ENCODE assay signal across 14 mouse cellular contexts in the genomic region with DNA sequence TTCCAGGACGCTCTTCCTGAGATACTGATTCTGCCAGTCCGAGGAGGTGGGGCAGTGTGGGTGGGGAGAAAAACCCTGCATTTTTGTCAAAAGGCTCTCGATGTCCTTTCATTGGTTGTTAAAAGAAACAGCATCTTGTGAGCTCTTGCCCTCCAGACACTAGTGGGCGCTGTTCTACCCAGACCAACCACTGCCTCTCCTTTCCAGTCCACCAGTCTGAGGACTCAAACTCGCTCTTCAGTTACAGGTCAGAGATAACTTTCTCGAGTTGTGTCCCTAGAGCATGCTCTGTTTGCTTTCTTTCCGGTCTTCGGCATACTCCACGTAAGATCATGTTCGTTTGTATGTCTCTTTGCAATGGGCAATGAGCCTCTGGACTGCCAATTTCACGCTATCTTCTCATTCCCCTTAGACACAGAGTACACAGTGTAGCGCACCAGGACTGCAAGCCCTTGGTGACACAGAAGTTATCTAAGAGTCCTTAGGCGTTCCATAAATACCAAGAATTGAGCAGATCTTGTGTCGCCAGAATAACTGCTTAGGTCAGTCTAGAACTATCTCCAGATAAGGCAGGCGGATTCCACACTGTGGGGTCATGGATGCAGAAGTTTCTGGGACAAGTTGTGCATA.
DNase-seq lines count a peak whose midpoint lies in the region; ATAC-seq and TF ChIP-seq lines count a peak whose summit lies in the region.
"Had no signal": no experiment of that assay in that cellular context is flagged by ENCODE, and none has a peak within 500 bp of the region (broad histone marks: within the 10 kb centered on the region; RNA-seq: fewer than 3 reads in every experiment).

No protein-coding gene starts in this region.

- H3K4me1 ChIP-seq in forebrain, postnatal 0 days (ENCODE audit: insufficient read depth) = peaks cover 9% of the 10 kb centered on the region; the same call in 1 of the 2 replicates
- H3K4me1 ChIP-seq in forebrain, embryonic 16.5 days (replicated peaks; ENCODE audit: control insufficient read depth, insufficient read depth, low read length) = peaks cover 13% of the 10 kb centered on the region
- H3K4me1 ChIP-seq in liver, adult 2 months (ENCODE audit: control insufficient read depth, insufficient read depth, low read length) = peaks cover 6% of the 10 kb centered on the region; the same call in 1 of the 2 replicates
- no peaks in the 10 kb centered on the region for H3K4me1 ChIP-seq in liver, embryonic 12.5 days
- H3K4me1 ChIP-seq in CH12.LX (ENCODE audit: control insufficient read depth in 1 of 2, insufficient read depth in 2 of 2) = no peaks in the 10 kb centered on the region

- no peaks in the 10 kb centered on the region for H3K27me3 ChIP-seq in forebrain, postnatal 0 days (ENCODE audit: insufficient read depth, low read length)
- H3K27me3 ChIP-seq in forebrain, embryonic 16.5 days (replicated peaks; ENCODE audit: control insufficient read depth, insufficient read depth, low read length) = no peaks in the 10 kb centered on the region
- H3K27me3 ChIP-seq in liver, adult 2 months (ENCODE audit: control insufficient read depth, insufficient read depth, low read length) = no peaks in the 10 kb centered on the region
- H3K27me3 ChIP-seq in liver, embryonic 12.5 days (replicated peaks) = peaks cover under 1% of the 10 kb centered on the region; the same call in 1 of the 2 replicates
- H3K27me3 ChIP-seq in CH12.LX (replicated peaks) = no peaks in the 10 kb centered on the region
- H3K27me3 ChIP-seq: embryonic facial prominence, embryonic 13.5 days; midbrain, embryonic 12.5 days had no signal

- in situ Hi-C loops in CH12.LX (cut with MboI; ENCODE audit: low pct_ligation_motif_present, low pct_unique_long_range_greater_than_20kb, low sequenced_read_pairs) = no loop called here

- H3K4me2 ChIP-seq in forebrain, postnatal 0 days (ENCODE audit: low read depth) = no peak overlapping the region
- no peak overlapping the region for H3K4me2 ChIP-seq in forebrain, embryonic 16.5 days (ENCODE audit: low read length)
- H3K4me2 ChIP-seq in liver, embryonic 12.5 days = no peak overlapping the region
- H3K4me2 ChIP-seq in CH12.LX (ENCODE audit: insufficient read depth, low read depth, poor library complexity, severe bottlenecking) = no peak overlapping the region
- H3K4me2 ChIP-seq: embryonic facial prominence, embryonic 13.5 days; heart, embryonic 13.5 days; midbrain, embryonic 12.5 days had no signal

- H3K9me3 ChIP-seq in forebrain, postnatal 0 days (ENCODE audit: low read length) = no peaks in the 10 kb centered on the region
- H3K9me3 ChIP-seq in forebrain, embryonic 16.5 days (ENCODE audit: control insufficient read depth, low read length) = no peaks in the 10 kb centered on the region
- no peaks in the 10 kb centered on the region for H3K9me3 ChIP-seq in liver, embryonic 12.5 days (replicated peaks)
- no peaks in the 10 kb centered on the region for H3K9me3 ChIP-seq in CH12.LX (replicated peaks; ENCODE audit: low read length)
- H3K9me3 ChIP-seq: embryonic facial prominence, embryonic 13.5 days; heart, embryonic 13.5 days; midbrain, embryonic 12.5 days had no signal

- 86% methylated on average over 15 of the region's 15 CpGs for WGBS in forebrain, postnatal 0 days
- 86% methylated on average over 15 of the region's 15 CpGs for WGBS in forebrain, embryonic 16.5 days
- 82% methylated on average over 15 of the region's 15 CpGs for WGBS in liver, adult 2 months
- 62% methylated on average over 15 of the region's 15 CpGs for WGBS in liver, embryonic 12.5 days (ENCODE audit: insufficient replicate concordance)

- TF ChIP-seq EP300 in CH12.LX (IDR thresholded peaks at IDR 0.05; ENCODE audit: low read length) = no peak

- dilution Hi-C loops in CH12.LX (cut with MboI; ENCODE audit: extremely low pct_ligation_motif_present, extremely low pct_unique_long_range_greater_than_20kb, low sequenced_read_pairs) = no loop called here

- no peak overlapping the region for H3K9ac ChIP-seq in forebrain, postnatal 0 days
- no peak overlapping the region for H3K9ac ChIP-seq in forebrain, embryonic 16.5 days (replicated peaks; ENCODE audit: low read depth, low read length)
- no peak overlapping the region for H3K9ac ChIP-seq in liver, adult 2 months (ENCODE audit: low read depth, low read length)
- H3K9ac ChIP-seq in liver, embryonic 12.5 days = no peak overlapping the region
- H3K9ac ChIP-seq in CH12.LX (ENCODE audit: insufficient read depth, low read depth) = no peak overlapping the region
- H3K9ac ChIP-seq: embryonic facial prominence, embryonic 13.5 days; heart, embryonic 13.5 days; midbrain, embryonic 12.5 days had no signal

- intact Hi-C loops in heart, postnatal 10 days (cut with DNase I) = no loop called here

- H3K79me2 ChIP-seq in liver, adult 2 months (ENCODE audit: control insufficient read depth, insufficient read depth, low read length) = no peaks in the 10 kb centered on the region
- H3K79me2 ChIP-seq in CH12.LX (replicated peaks; ENCODE audit: control insufficient read depth, extremely low read depth, insufficient read depth, poor library complexity, severe bottlenecking) = no peaks in the 10 kb centered on the region

- ATAC-seq in forebrain, postnatal 0 days = no peak
- no peak for ATAC-seq in forebrain, embryonic 16.5 days
- ATAC-seq in liver, embryonic 12.5 days = no peak

- H3K4me3 ChIP-seq in forebrain, postnatal 0 days (ENCODE audit: low read depth, low read length) = no peak overlapping the region
- H3K4me3 ChIP-seq in forebrain, embryonic 16.5 days (replicated peaks; ENCODE audit: low read length) = no peak overlapping the region
- H3K4me3 ChIP-seq in liver, adult 2 months (ENCODE audit: insufficient read depth, low read depth, low read length) = no peak overlapping the region
- no peak overlapping the region for H3K4me3 ChIP-seq in liver, embryonic 12.5 days
- no peak overlapping the region for H3K4me3 ChIP-seq in CH12.LX (replicated peaks in 1 of 3; ENCODE audit: low read depth in 2 of 3, low read length in 2 of 3, poor library complexity in 1 of 3)
- H3K4me3 ChIP-seq: embryonic facial prominence, embryonic 13.5 days; heart, embryonic 13.5 days; midbrain, embryonic 12.5 days had no signal

- TF ChIP-seq POLR2A in liver, adult 2 months (IDR thresholded peaks at IDR 0.05; ENCODE audit: extremely low read depth, insufficient read depth, low read length) = no peak
- TF ChIP-seq POLR2A in CH12.LX (IDR thresholded peaks at IDR 0.05; ENCODE audit: low read depth, low read length) = no peak

- peak; percentile 23; the same call in 1 of the 2 replicates for TF ChIP-seq CTCF in forebrain, postnatal 0 days (IDR thresholded peaks at IDR 0.05; ENCODE audit: low read depth)
- peak; percentile 27; the same call in 1 of the 2 replicates for TF ChIP-seq CTCF in liver, adult 2 months (IDR thresholded peaks at IDR 0.05; ENCODE audit: low read depth, low read length)
- TF ChIP-seq CTCF in CH12.LX (conservative IDR thresholded peaks at IDR 0.05 in 1 of 2, IDR thresholded peaks at IDR 0.05 in 1 of 2; ENCODE audit: low read depth in 2 of 2, low read length in 2 of 2) = peak; percentile 52 to 65; a peak in 3 of 4 replicates

- no peak for DNase-seq in forebrain, postnatal 0 days
- no peak for DNase-seq in liver, adult 2 months (ENCODE audit: extremely low read depth, low read depth, low spot score)
- DNase-seq in CH12.LX (ENCODE audit: extremely low read depth) = peak; percentile 37
- DNase-seq in heart, postnatal 10 days = peak; percentile 33 to 49
- DNase-seq in ovary, postnatal 36 days (ENCODE audit: low spot score) = no peak
- no peak for DNase-seq in spleen, postnatal 36 days (ENCODE audit: low spot score in 2 of 2)
- DNase-seq: cerebellum, adult 11 months; kidney, adult 9 months; thymus, adult 18-20 months had no signal

- peak; percentile 25 for TF ChIP-seq RAD21 in CH12.LX (IDR thresholded peaks at IDR 0.05; ENCODE audit: low read depth, low read length)

- no peaks in the 10 kb centered on the region for H3K36me3 ChIP-seq in forebrain, postnatal 0 days (ENCODE audit: insufficient read depth)
- H3K36me3 ChIP-seq in forebrain, embryonic 16.5 days (ENCODE audit: control insufficient read depth, insufficient read depth) = no peaks in the 10 kb centered on the region
- no peaks in the 10 kb centered on the region for H3K36me3 ChIP-seq in liver, adult 2 months (ENCODE audit: control insufficient read depth, insufficient read depth, low read length)
- H3K36me3 ChIP-seq in liver, embryonic 12.5 days = no peaks in the 10 kb centered on the region
- no peaks in the 10 kb centered on the region for H3K36me3 ChIP-seq in CH12.LX (replicated peaks in 1 of 2; ENCODE audit: control insufficient read depth in 1 of 2, insufficient read depth in 1 of 2, low read length in 1 of 2)
- H3K36me3 ChIP-seq: embryonic facial prominence, embryonic 13.5 days; heart, embryonic 13.5 days; midbrain, embryonic 12.5 days had no signal

- no peak overlapping the region for H3K27ac ChIP-seq in forebrain, postnatal 0 days (ENCODE audit: low read depth, low read length)
- H3K27ac ChIP-seq in forebrain, embryonic 16.5 days (ENCODE audit: low read length) = no peak overlapping the region
- no peak overlapping the region for H3K27ac ChIP-seq in liver, adult 2 months (replicated peaks; ENCODE audit: insufficient read depth, low read depth, low read length)
- no peak overlapping the region for H3K27ac ChIP-seq in liver, embryonic 12.5 days
- no peak overlapping the region for H3K27ac ChIP-seq in CH12.LX (ENCODE audit: insufficient read depth, low read depth)
- H3K27ac ChIP-seq: embryonic facial prominence, embryonic 13.5 days; heart, embryonic 13.5 days; midbrain, embryonic 12.5 days had no signal

TF ChIP-seq in CH12.LX, 34 proteins besides CTCF, POLR2A, EP300 and RAD21:
- no peak for TF ChIP-seq ZMIZ1 (IDR thresholded peaks at IDR 0.05; ENCODE audit: low read depth, low read length)
- TF ChIP-seq SMC3 (IDR thresholded peaks at IDR 0.05; ENCODE audit: low read depth, low read length) = peak; percentile 38; the same call in 1 of the 2 replicates

Comparison
In these comparisons a context has a peak if more than half of its experiments do, and no peak if none do; other contexts are left out.
1. DNase-seq: peak in CH12.LX (single experiment) and heart, postnatal 10 days (2 of 2); none in forebrain, postnatal 0 days (single experiment), liver, adult 2 months (single experiment), ovary, postnatal 36 days (single experiment) and spleen, postnatal 36 days (0 of 2).
2. Peak in every context shown above with its lines, with median percentiles within 50 percentile points of each other: CTCF ChIP-seq.